Mouse (Mus musculus) kidney, postnatal 10 days (tissue): ENCODE data around the gene Aldh1b1.
A peak's percentile ranks its signal among the peaks of the same experiment; 100 is the strongest.

Source experiments
- DNase-seq: peaks from one replicate; pipeline ENCODE4 v3.0.0; 2021; ENCODE audit warnings: mixed read lengths

Gene Aldh1b1

GRCm38 (mm10) chr4:45829907-45830759 lies 31.3 kb downstream of the Aldh1b1 start:
- DNase-seq = no peak

- DNase-seq = no peak
These were observed 33.2 kb downstream of the Aldh1b1 start for GRCm38 (mm10) chr4:45831996-45832395.

GRCm38 (mm10) chr4:45833461-45833860 lies 34.6 kb downstream of the Aldh1b1 start:
- DNase-seq = no peak

- DNase-seq = peak; percentile 46
These were observed 45.5 kb downstream of the Aldh1b1 start for GRCm38 (mm10) chr4:45844355-45844754.

- DNase-seq = no peak
These were observed 47.4 kb downstream of the Aldh1b1 start for GRCm38 (mm10) chr4:45846263-45846662.

- no peak for DNase-seq
These were observed 49.4 kb downstream of the Aldh1b1 start, which contains the start of gene Stra6l for GRCm38 (mm10) chr4:45848109-45848824. TSS of gene Stra6l (plus strand) at chr4:45848664.

- DNase-seq = no peak
These were observed 50.0 kb downstream of the Aldh1b1 start for GRCm38 (mm10) chr4:45848825-45849156.

GRCm38 (mm10) chr4:45849419-45849818 lies 50.6 kb downstream of the Aldh1b1 start:
- no peak for DNase-seq

GRCm38 (mm10) chr4:45851640-45852051 lies 52.8 kb downstream of the Aldh1b1 start:
- peak; percentile 56 for DNase-seq

GRCm38 (mm10) chr4:45853496-45854246 lies 54.8 kb downstream of the Aldh1b1 start:
- DNase-seq = peak; percentile 14
